38 mouse cellular contexts compared by ENCODE assay signal in genomic region chr11:106156257-106156656, GRCm38 (mm10). TPM values are rescaled to one million over a fixed set of nuclear protein-coding genes. Genes with fewer than 3 reads are reported as not detected.
DNase-seq lines count a peak whose midpoint lies in the region; ATAC-seq and TF ChIP-seq lines count a peak whose summit lies in the region.
"Had no signal": no experiment of that assay in that cellular context is flagged by ENCODE, and none has a peak within 500 bp of the region (broad histone marks: within the 10 kb centered on the region; RNA-seq: fewer than 3 reads in every experiment).

No protein-coding gene starts in this region.

- no peaks in the 10 kb centered on the region for H3K9me3 ChIP-seq in embryonic facial prominence, embryonic 13.5 days
- H3K9me3 ChIP-seq in embryonic facial prominence, embryonic 10.5 days, result no peaks in the 10 kb centered on the region
- H3K9me3 ChIP-seq in kidney, embryonic 14.5 days (ENCODE audit: control insufficient read depth, low read length), result no peaks in the 10 kb centered on the region
- H3K9me3 ChIP-seq: G1E; heart, embryonic 10.5 days; heart, embryonic 15.5 days; limb, embryonic 13.5 days; megakaryocyte, embryonic 14.5 days; midbrain, embryonic 12.5 days had no signal

- 83% methylated on average over 1 of the region's 1 CpGs for WGBS in embryonic facial prominence, embryonic 13.5 days
- 76% methylated on average over 1 of the region's 1 CpGs for WGBS in embryonic facial prominence, embryonic 10.5 days
- 80% methylated on average over 1 of the region's 1 CpGs for WGBS in kidney, embryonic 14.5 days
- 66% methylated on average over 1 of the region's 1 CpGs for WGBS in spleen, adult 2 months

- peaks cover 71% of the 10 kb centered on the region for H3K36me3 ChIP-seq in embryonic facial prominence, embryonic 13.5 days
- H3K36me3 ChIP-seq in embryonic facial prominence, embryonic 10.5 days (replicated peaks), result peaks cover 80% of the 10 kb centered on the region
- H3K36me3 ChIP-seq in kidney, embryonic 14.5 days (ENCODE audit: control insufficient read depth, insufficient read depth, low read length), result peaks cover 69% of the 10 kb centered on the region
- H3K36me3 ChIP-seq in spleen, adult 2 months (ENCODE audit: control insufficient read depth, insufficient read depth, low read length), result peaks cover 49% of the 10 kb centered on the region

- H3K4me1 ChIP-seq in embryonic facial prominence, embryonic 13.5 days, result peaks cover 43% of the 10 kb centered on the region
- H3K4me1 ChIP-seq in embryonic facial prominence, embryonic 10.5 days, result peaks cover 47% of the 10 kb centered on the region
- H3K4me1 ChIP-seq in kidney, embryonic 14.5 days (ENCODE audit: control insufficient read depth, insufficient read depth, low read length), result peaks cover 20% of the 10 kb centered on the region
- H3K4me1 ChIP-seq in spleen, adult 2 months (ENCODE audit: control insufficient read depth, insufficient read depth, insufficient read length), result peaks cover 16% of the 10 kb centered on the region; the same call in 1 of the 2 replicates

- DNase-seq in embryonic facial prominence, embryonic 10.5 days (ENCODE audit: low spot score), result no peak
- DNase-seq in kidney, adult 9 months, result peak; percentile 16
- no peak for DNase-seq in spleen, adult 2 months (ENCODE audit: low read depth in 1 of 2, low spot score in 2 of 2)
- DNase-seq in spleen, adult 12 weeks (ENCODE audit: low spot score), result no peak
- peak; percentile 36 for DNase-seq in naive thymus-derived CD4-positive, alpha-beta T cell, adult 2 months (ENCODE audit: low read depth)
- DNase-seq: adrenal gland, postnatal 25 days; cerebellum, adult 2 months; cerebellum, postnatal 14 days; gastrocnemius, postnatal 25 days; kidney, adult 11 months; kidney, postnatal 36 days; layer of hippocampus, postnatal 36 days; liver, postnatal 0 days; lung, postnatal 4 days; right cerebral cortex, postnatal 25 days; thymus, adult 18-20 months; thymus, postnatal 4 days had no signal

- H3K9ac ChIP-seq in embryonic facial prominence, embryonic 13.5 days, result no peak overlapping the region
- no peak overlapping the region for H3K9ac ChIP-seq in kidney, embryonic 14.5 days (ENCODE audit: low read depth, low read length)
- H3K9ac ChIP-seq: heart, embryonic 15.5 days; hindbrain, embryonic 14.5 days; liver, postnatal 0 days; midbrain, embryonic 12.5 days had no signal

- H3K4me2 ChIP-seq in embryonic facial prominence, embryonic 13.5 days, result no peak overlapping the region
- H3K4me2 ChIP-seq in kidney, embryonic 14.5 days (replicated peaks; ENCODE audit: low read depth, low read length), result no peak overlapping the region
- H3K4me2 ChIP-seq: heart, embryonic 15.5 days; hindbrain, embryonic 14.5 days; limb, embryonic 13.5 days; liver, embryonic 11.5 days; midbrain, embryonic 12.5 days had no signal

- H3K27me3 ChIP-seq in embryonic facial prominence, embryonic 13.5 days, result no peaks in the 10 kb centered on the region
- no peaks in the 10 kb centered on the region for H3K27me3 ChIP-seq in embryonic facial prominence, embryonic 10.5 days (replicated peaks; ENCODE audit: low read depth, poor library complexity, severe bottlenecking)
- no peaks in the 10 kb centered on the region for H3K27me3 ChIP-seq in kidney, embryonic 14.5 days (ENCODE audit: control insufficient read depth, insufficient read depth, low read length)
- no peaks in the 10 kb centered on the region for H3K27me3 ChIP-seq in spleen, adult 2 months (ENCODE audit: control insufficient read depth, insufficient read depth, low read length)
- H3K27me3 ChIP-seq: heart, embryonic 15.5 days; limb, embryonic 13.5 days; midbrain, embryonic 12.5 days; Patski had no signal

- no peak for ATAC-seq in embryonic facial prominence, embryonic 13.5 days (ENCODE audit: insufficient number of reproducible peaks, insufficient read depth, low FRiP score, low TSS enrichment, low read depth)
- ATAC-seq in kidney, embryonic 14.5 days (ENCODE audit: low FRiP score, low TSS enrichment), result no peak
- no peak for ATAC-seq in cerebellum, adult (ENCODE audit: insufficient number of reproducible peaks, low FRiP score, low TSS enrichment)
- ATAC-seq: inflammation-experienced regulatory T-cells, adult 6 months; liver, postnatal 0 days; lung, postnatal 0 days; Patski had no signal

- H3K27ac ChIP-seq in embryonic facial prominence, embryonic 13.5 days, result peak overlapping the region; percentile 48; the same call in 1 of the 2 replicates
- no peak overlapping the region for H3K27ac ChIP-seq in embryonic facial prominence, embryonic 10.5 days (replicated peaks)
- no peak overlapping the region for H3K27ac ChIP-seq in kidney, embryonic 14.5 days (ENCODE audit: low read depth, low read length)
- peak overlapping the region; percentile 25; the same call in 1 of the 2 replicates for H3K27ac ChIP-seq in spleen, adult 2 months (ENCODE audit: insufficient read depth, low read length)
- H3K27ac ChIP-seq: heart, embryonic 10.5 days; heart, embryonic 15.5 days; hindbrain, embryonic 14.5 days; midbrain, embryonic 12.5 days; stomach, postnatal 0 days had no signal

- no peak for TF ChIP-seq POLR2A in spleen, adult 2 months (IDR thresholded peaks at IDR 0.05; ENCODE audit: low read depth, low read length)

- peak overlapping the region; percentile 1; the same call in 1 of the 2 replicates for H3K4me3 ChIP-seq in embryonic facial prominence, embryonic 13.5 days
- H3K4me3 ChIP-seq in embryonic facial prominence, embryonic 10.5 days, result no peak overlapping the region; the same call in 1 of the 2 replicates
- H3K4me3 ChIP-seq in kidney, embryonic 14.5 days (ENCODE audit: low read length), result no peak overlapping the region
- no peak overlapping the region for H3K4me3 ChIP-seq in spleen, adult 2 months (ENCODE audit: extremely low read depth, insufficient read depth, insufficient read length)
- H3K4me3 ChIP-seq: heart, embryonic 10.5 days; heart, embryonic 15.5 days; limb, embryonic 13.5 days; megakaryocyte, embryonic 14.5 days; midbrain, embryonic 12.5 days had no signal

- no peak for TF ChIP-seq CTCF in spleen, adult 2 months (IDR thresholded peaks at IDR 0.05; ENCODE audit: extremely low read depth, insufficient read depth, insufficient read length, insufficient replicate concordance)

RNA-seq across cellular contexts. Expression of gene Gm10840, which starts 4.4 kb away (rescaled TPM):
- polyA plus RNA-seq in embryonic facial prominence, embryonic 13.5 days (2015; fragmentation: Nextera tagmentation; extraction: Ambion mirVana), result not detected in 2 replicates
- polyA plus RNA-seq in embryonic facial prominence, embryonic 10.5 days (2016; fragmentation: Nextera tagmentation; extraction: Ambion mirVana), result 1.5 TPM in 1 of 2 replicates, not detected in the other
- not detected in 2 replicates for polyA plus RNA-seq in kidney, embryonic 14.5 days (2014; fragmentation: Nextera tagmentation; extraction: Ambion mirVana)
- polyA plus RNA-seq in spleen, adult 2 months (2012; rRNA removed), result 0.72 TPM in 1 of 2 replicates, not detected in the other
- polyA plus RNA-seq: brain, embryonic 14.5 days; C2C12; cerebellum, adult 2 months; embryonic facial prominence, embryonic 11.5 days; forebrain, embryonic 11.5 days; G1E; heart, embryonic 10.5 days; heart, embryonic 15.5 days; hindbrain, embryonic 14.5 days; inflammation-experienced regulatory T-cells, adult 6 months; kidney, embryonic 16.5 days; limb, embryonic 13.5 days; liver, embryonic 11.5 days; liver, postnatal 0 days; lung, postnatal 0 days; neural tube, embryonic 11.5 days; Patski; stomach, postnatal 0 days had no signal

RNA-seq across cellular contexts. Expression of gene Limd2, which starts 4.4 kb away (rescaled TPM):
- polyA plus RNA-seq in embryonic facial prominence, embryonic 13.5 days (2015; fragmentation: Nextera tagmentation; extraction: Ambion mirVana), result 367 and 452 TPM in 2 replicates
- polyA plus RNA-seq in embryonic facial prominence, embryonic 10.5 days (2016; fragmentation: Nextera tagmentation; extraction: Ambion mirVana), result 445 and 476 TPM in 2 replicates
- 216 and 266 TPM in 2 replicates for polyA plus RNA-seq in kidney, embryonic 14.5 days (2014; fragmentation: Nextera tagmentation; extraction: Ambion mirVana)
- 305 and 309 TPM in 2 replicates for polyA plus RNA-seq in spleen, adult 2 months (2012; rRNA removed)

RNA-seq across cellular contexts. Expression of gene Strada, which starts 45.7 kb away (rescaled TPM):
- 34.8 and 35.8 TPM in 2 replicates for polyA plus RNA-seq in embryonic facial prominence, embryonic 13.5 days (2015; fragmentation: Nextera tagmentation; extraction: Ambion mirVana)
- 40.0 and 40.4 TPM in 2 replicates for polyA plus RNA-seq in embryonic facial prominence, embryonic 10.5 days (2016; fragmentation: Nextera tagmentation; extraction: Ambion mirVana)
- polyA plus RNA-seq in kidney, embryonic 14.5 days (2014; fragmentation: Nextera tagmentation; extraction: Ambion mirVana), result 29.1 and 33.5 TPM in 2 replicates
- 32.6 and 36.7 TPM in 2 replicates for polyA plus RNA-seq in spleen, adult 2 months (2012; rRNA removed)

RNA-seq across cellular contexts. Expression of gene Ccdc47, which starts 59.9 kb away (rescaled TPM):
- polyA plus RNA-seq in embryonic facial prominence, embryonic 13.5 days (2015; fragmentation: Nextera tagmentation; extraction: Ambion mirVana), result 81.4 and 93.3 TPM in 2 replicates
- 71.2 and 72.9 TPM in 2 replicates for polyA plus RNA-seq in embryonic facial prominence, embryonic 10.5 days (2016; fragmentation: Nextera tagmentation; extraction: Ambion mirVana)
- 39.3 and 60.3 TPM in 2 replicates for polyA plus RNA-seq in kidney, embryonic 14.5 days (2014; fragmentation: Nextera tagmentation; extraction: Ambion mirVana)
- polyA plus RNA-seq in spleen, adult 2 months (2012; rRNA removed), result 7.0 and 7.3 TPM in 2 replicates

Comparison
In these comparisons a context has a peak if more than half of its experiments do, and no peak if none do; other contexts are left out.
1. H3K27ac ChIP-seq: peak in embryonic facial prominence, embryonic 13.5 days (single experiment) and spleen, adult 2 months (single experiment); none in embryonic facial prominence, embryonic 10.5 days (single experiment) and kidney, embryonic 14.5 days (single experiment).
2. DNase-seq: peak in kidney, adult 9 months (single experiment) and naive thymus-derived CD4-positive, alpha-beta T cell, adult 2 months (single experiment); none in embryonic facial prominence, embryonic 10.5 days (single experiment), spleen, adult 2 months (0 of 2) and spleen, adult 12 weeks (single experiment).